ENCODE assay signal across 18 mouse cellular contexts in genomic region chr16:67192852-67193415, GRCm38 (mm10).
"Had no signal": no experiment of that assay in that cellular context is flagged by ENCODE, and none has a peak within 500 bp of the region (broad histone marks: within the 10 kb centered on the region; RNA-seq: fewer than 3 reads in every experiment).

No protein-coding gene starts in this region.

- H3K9me3 ChIP-seq: limb, embryonic 12.5 days; liver, embryonic 13.5 days; lung, embryonic 15.5 days; megakaryocyte, embryonic 14.5 days; midbrain, embryonic 12.5 days had no signal

- H3K9ac ChIP-seq: limb, embryonic 12.5 days; liver, embryonic 13.5 days; liver, postnatal 0 days; lung, embryonic 15.5 days; midbrain, embryonic 12.5 days had no signal

- H3K27me3 ChIP-seq: limb, embryonic 12.5 days; liver, embryonic 13.5 days; lung, embryonic 15.5 days; megakaryocyte, embryonic 14.5 days; midbrain, embryonic 12.5 days had no signal

- H3K4me1 ChIP-seq: limb, embryonic 12.5 days; liver, embryonic 13.5 days; lung, embryonic 15.5 days; megakaryocyte, embryonic 14.5 days had no signal

- ATAC-seq: intestine, postnatal 0 days; liver, postnatal 0 days had no signal

- H3K27ac ChIP-seq: limb, embryonic 12.5 days; liver, embryonic 13.5 days; lung, embryonic 15.5 days; macrophage; midbrain, embryonic 12.5 days; stomach, postnatal 0 days had no signal

- H3K4me3 ChIP-seq: limb, embryonic 12.5 days; liver, embryonic 13.5 days; lung, embryonic 15.5 days; megakaryocyte, embryonic 14.5 days; midbrain, embryonic 12.5 days; myocyte had no signal

- DNase-seq: kidney, adult 8-10 months; kidney, postnatal 25 days; layer of hippocampus, postnatal 36 days; liver; liver, embryonic 13.5 days; liver, postnatal 0 days; lung, postnatal 14 days; right cerebral cortex, adult 18-20 months; right cerebral cortex, postnatal 25 days; thymus, postnatal 14 days had no signal

- H3K4me2 ChIP-seq: limb, embryonic 12.5 days; liver, embryonic 13.5 days; lung, embryonic 15.5 days; midbrain, embryonic 12.5 days had no signal

- H3K36me3 ChIP-seq: limb, embryonic 12.5 days; liver, embryonic 13.5 days; lung, embryonic 15.5 days; midbrain, embryonic 12.5 days had no signal
